Mouse (Mus musculus): ENCODE results near the gene Hbq1a. TPM values are rescaled to one million over a fixed set of nuclear protein-coding genes. Genes with fewer than 3 reads are reported as not detected.

Hbq1a gene
- polyA plus RNA-seq, 1 experiment from 2014 or later: 6.1 TPM

DNA sequence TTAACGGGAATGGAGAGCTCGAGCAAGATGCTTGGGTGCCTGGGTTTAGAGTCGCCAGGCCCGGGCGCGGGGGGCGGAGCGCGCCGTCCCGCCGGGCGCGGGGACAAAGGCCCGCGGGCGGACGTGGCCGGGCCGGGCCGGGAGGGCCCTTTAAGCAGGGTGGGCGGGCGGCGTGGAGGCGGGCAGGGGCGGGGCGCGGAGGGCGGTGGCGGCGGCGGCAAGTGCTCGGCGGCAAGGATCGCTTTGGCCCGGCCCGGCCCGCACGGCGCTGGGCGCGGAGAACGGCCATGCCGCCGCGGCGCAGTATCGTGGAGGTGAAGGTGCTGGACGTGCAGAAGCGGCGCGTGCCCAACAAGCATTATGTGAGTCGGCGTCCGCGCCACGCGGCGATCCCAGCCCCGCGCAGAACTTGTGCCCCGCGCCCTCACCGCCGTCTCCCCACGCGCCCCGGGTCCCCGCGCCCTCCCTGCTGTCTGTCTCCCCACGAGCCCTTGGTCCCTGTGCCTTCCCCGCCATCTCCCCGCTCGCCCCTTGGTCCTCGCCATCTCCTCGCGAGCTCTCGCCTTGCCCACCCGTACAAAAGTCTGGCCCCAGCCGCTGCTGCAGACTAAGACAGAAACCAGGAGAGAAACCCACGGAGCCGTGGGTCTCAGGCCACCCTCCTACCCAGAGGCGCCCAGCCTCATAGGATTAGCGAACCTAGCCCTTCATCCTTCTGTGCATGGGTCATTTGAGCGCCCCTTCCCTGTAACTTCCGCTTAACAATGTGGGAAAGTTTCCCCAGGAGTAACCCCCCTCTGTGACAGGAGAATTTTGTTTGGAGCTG, 48.0 kb downstream of the Hbq1a start, which contains the start of gene Sh3pxd2b:
TSS of gene Sh3pxd2b (plus strand) at position 214 of the 826 bp plus-strand sequence.
- Histone ChIP-seq H3K4me1 (replicated peaks) (peaks cover 34% of the 10 kb centered on the region), H3K4me3 (replicated peaks) (peak within 1 kb of the TSS; percentile 65), H3K9ac (peak within 1 kb of the TSS; percentile 70), H3K36me3 (no peaks in the 10 kb centered on the region), H3K4me2 (peak within 1 kb of the TSS; percentile 78), H3K27me3 (peaks cover 62% of the 10 kb centered on the region), H3K9me3 (replicated peaks) (no peaks in the 10 kb centered on the region), H3K27ac (no peak within 1 kb of the TSS; the same call in 1 of the 2 replicates)
- DNase-seq (peak; percentile 20), ATAC-seq (ENCODE audit: low read depth) (peak; percentile 55)
- WGBS (ENCODE audit: insufficient replicate concordance): under 1% methylated on average over 80 of the region's 86 CpGs

GRCm38 (mm10) chr11:32348433-32349283, 48.8 kb downstream of the Hbq1a start:
- Histone ChIP-seq H3K4me3 (replicated peaks) (peak overlapping the region; percentile 65), H3K9me3 (replicated peaks) (no peaks in the 10 kb centered on the region), H3K27me3 (peaks cover 62% of the 10 kb centered on the region), H3K4me2 (peak overlapping the region; percentile 78), H3K9ac (peak overlapping the region; percentile 70), H3K4me1 (replicated peaks) (peaks cover 28% of the 10 kb centered on the region), H3K27ac (no peak overlapping the region; the same call in 1 of the 2 replicates), H3K36me3 (no peaks in the 10 kb centered on the region)
- DNase-seq: no peak
- ATAC-seq (ENCODE audit: low read depth): no peak
- WGBS (ENCODE audit: insufficient replicate concordance): 28% methylated on average over 9 of the region's 9 CpGs

GRCm38 (mm10) chr11:32349284-32349953, 49.5 kb downstream of the Hbq1a start:
- Histone ChIP-seq H3K9me3 (replicated peaks) (no peaks in the 10 kb centered on the region), H3K36me3 (no peaks in the 10 kb centered on the region), H3K4me1 (replicated peaks) (peaks cover 25% of the 10 kb centered on the region), H3K4me3 (replicated peaks) (no peak overlapping the region), H3K4me2 (no peak overlapping the region), H3K27me3 (peaks cover 55% of the 10 kb centered on the region), H3K9ac (no peak overlapping the region), H3K27ac (no peak overlapping the region)
- ATAC-seq (ENCODE audit: low read depth) (no peak), DNase-seq (no peak)
- WGBS (ENCODE audit: insufficient replicate concordance): 48% methylated on average over 13 of the region's 13 CpGs

Other genes starting within 250 kb of the Hbq1a start
- gene Il9r, start 99.8 kb upstream of the Hbq1a start, polyA plus RNA-seq (2015; fragmentation: Nextera tagmentation; extraction: Ambion mirVana): 0.08 and 0.13 TPM in 2 replicates
- gene Snrnp25, start 94.7 kb upstream of the Hbq1a start, polyA plus RNA-seq (2015; fragmentation: Nextera tagmentation; extraction: Ambion mirVana): 92.2 and 93.1 TPM in 2 replicates
- gene Rhbdf1, start 77.8 kb upstream of the Hbq1a start, polyA plus RNA-seq (2015; fragmentation: Nextera tagmentation; extraction: Ambion mirVana): 5.6 and 6.2 TPM in 2 replicates
- 19.7 and 21.6 TPM in 2 replicates for gene Mpg, start 73.6 kb upstream of the Hbq1a start, polyA plus RNA-seq (2015; fragmentation: Nextera tagmentation; extraction: Ambion mirVana)
- gene Nprl3, start 32.4 kb upstream of the Hbq1a start, polyA plus RNA-seq (2015; fragmentation: Nextera tagmentation; extraction: Ambion mirVana): 27.5 and 29.7 TPM in 2 replicates
- 289 and 430 TPM in 2 replicates for gene Hba-x, start 23.7 kb upstream of the Hbq1a start, polyA plus RNA-seq (2015; fragmentation: Nextera tagmentation; extraction: Ambion mirVana)
- 56,818 and 64,288 TPM in 2 replicates for gene Hba-a1, start 16.6 kb upstream of the Hbq1a start, polyA plus RNA-seq (2015; fragmentation: Nextera tagmentation; extraction: Ambion mirVana)
- gene Hbq1b, start 13.1 kb upstream of the Hbq1a start, polyA plus RNA-seq (2015; fragmentation: Nextera tagmentation; extraction: Ambion mirVana): 111 and 141 TPM in 2 replicates
- gene Hba-a2, start 3.6 kb upstream of the Hbq1a start, polyA plus RNA-seq (2015; fragmentation: Nextera tagmentation; extraction: Ambion mirVana): 140,141 and 155,581 TPM in 2 replicates
- gene Sh3pxd2b, start 47.8 kb downstream of the Hbq1a start, polyA plus RNA-seq (2015; fragmentation: Nextera tagmentation; extraction: Ambion mirVana): 0.84 and 1.1 TPM in 2 replicates
- 5.1 and 5.9 TPM in 2 replicates for gene Ubtd2, start 155.3 kb downstream of the Hbq1a start, polyA plus RNA-seq (2015; fragmentation: Nextera tagmentation; extraction: Ambion mirVana)
- gene Efcab9, start 232.0 kb downstream of the Hbq1a start, polyA plus RNA-seq (2015; fragmentation: Nextera tagmentation; extraction: Ambion mirVana): 0.46 and 0.74 TPM in 2 replicates
- gene Stk10, start 233.2 kb downstream of the Hbq1a start, polyA plus RNA-seq (2015; fragmentation: Nextera tagmentation; extraction: Ambion mirVana): 3.0 and 4.5 TPM in 2 replicates

Data from liver, embryonic 13.5 days (tissue).